Mouse (Mus musculus) adrenal gland, adult 18-20 months (tissue): ENCODE measurements around the gene Slc16a3. TPM values are rescaled to one million over a fixed set of nuclear protein-coding genes. Genes with fewer than 3 reads are reported as not detected.
A peak's percentile ranks its signal among the peaks of the same experiment; 100 is the strongest.

ENCODE experiments used
- DNase-seq, 2 experiments: peaks; one replicate each; pipeline ENCODE4 v3.0.0; 2021 to 2022; ENCODE audit warnings: low spot score in 2 of 2
- total RNA-seq, 2 experiments: library from RNA; stranded (reverse); gene quantifications; 1 replicate in 1 of 2; 2 replicates in 1 of 2; pipeline ENCODE4 v1.2.3; 2021

Gene Slc16a3
- total RNA-seq, 2 experiments from 2014 or later: 1.3 to 4.4 TPM

GRCm38 (mm10) chr11:120945926-120946325 lies 2.4 kb upstream of the Slc16a3 start:
- DNase-seq: no peak

- peak in 1 of 2 experiments; percentile 46 for DNase-seq
Observed at GRCm38 (mm10) chr11:120948861-120949851, 876 bp downstream of the Slc16a3 start.

- no peak for DNase-seq
Observed at GRCm38 (mm10) chr11:120949863-120950262, 1.6 kb downstream of the Slc16a3 start.

GRCm38 (mm10) chr11:120950281-120951202 lies 2.3 kb downstream of the Slc16a3 start:
- DNase-seq: peak; percentile 70 to 75

GRCm38 (mm10) chr11:120951237-120951636 lies 3.0 kb downstream of the Slc16a3 start:
- DNase-seq: no peak

GRCm38 (mm10) chr11:120951731-120952730 lies 3.8 kb downstream of the Slc16a3 start:
- no peak for DNase-seq

- no peak for DNase-seq
Observed at GRCm38 (mm10) chr11:120954936-120955335, 6.7 kb downstream of the Slc16a3 start.

GRCm38 (mm10) chr11:120955701-120956100 lies 7.4 kb downstream of the Slc16a3 start:
- no peak for DNase-seq

GRCm38 (mm10) chr11:120957052-120957451 lies 8.8 kb downstream of the Slc16a3 start:
- DNase-seq: no peak

- DNase-seq: no peak
Observed at GRCm38 (mm10) chr11:120957731-120958257, 9.5 kb downstream of the Slc16a3 start.

- DNase-seq: no peak
Observed at GRCm38 (mm10) chr11:120959066-120959465, 10.8 kb downstream of the Slc16a3 start.

- no peak for DNase-seq
Observed at GRCm38 (mm10) chr11:120959564-120959963, 11.3 kb downstream of the Slc16a3 start.

GRCm38 (mm10) chr11:120960248-120960647 lies 12.0 kb downstream of the Slc16a3 start:
- no peak for DNase-seq

- DNase-seq: no peak
Observed at GRCm38 (mm10) chr11:120961594-120961993, 13.3 kb downstream of the Slc16a3 start.

GRCm38 (mm10) chr11:120962050-120962771 lies 13.9 kb downstream of the Slc16a3 start:
- DNase-seq: no peak

GRCm38 (mm10) chr11:120962909-120963308 lies 14.6 kb downstream of the Slc16a3 start:
- no peak for DNase-seq

GRCm38 (mm10) chr11:120964195-120965157 lies 16.2 kb downstream of the Slc16a3 start:
- DNase-seq: no peak

GRCm38 (mm10) chr11:120965587-120965986 lies 17.3 kb downstream of the Slc16a3 start:
- no peak for DNase-seq
